Mouse (Mus musculus): Measurements from ENCODE around the gene Sdccag8. TPM values are rescaled to one million over a fixed set of nuclear protein-coding genes. Genes with fewer than 3 reads are reported as not detected.

Gene Sdccag8
- polyA plus RNA-seq, 1 experiment = 13.3 TPM

DNA sequence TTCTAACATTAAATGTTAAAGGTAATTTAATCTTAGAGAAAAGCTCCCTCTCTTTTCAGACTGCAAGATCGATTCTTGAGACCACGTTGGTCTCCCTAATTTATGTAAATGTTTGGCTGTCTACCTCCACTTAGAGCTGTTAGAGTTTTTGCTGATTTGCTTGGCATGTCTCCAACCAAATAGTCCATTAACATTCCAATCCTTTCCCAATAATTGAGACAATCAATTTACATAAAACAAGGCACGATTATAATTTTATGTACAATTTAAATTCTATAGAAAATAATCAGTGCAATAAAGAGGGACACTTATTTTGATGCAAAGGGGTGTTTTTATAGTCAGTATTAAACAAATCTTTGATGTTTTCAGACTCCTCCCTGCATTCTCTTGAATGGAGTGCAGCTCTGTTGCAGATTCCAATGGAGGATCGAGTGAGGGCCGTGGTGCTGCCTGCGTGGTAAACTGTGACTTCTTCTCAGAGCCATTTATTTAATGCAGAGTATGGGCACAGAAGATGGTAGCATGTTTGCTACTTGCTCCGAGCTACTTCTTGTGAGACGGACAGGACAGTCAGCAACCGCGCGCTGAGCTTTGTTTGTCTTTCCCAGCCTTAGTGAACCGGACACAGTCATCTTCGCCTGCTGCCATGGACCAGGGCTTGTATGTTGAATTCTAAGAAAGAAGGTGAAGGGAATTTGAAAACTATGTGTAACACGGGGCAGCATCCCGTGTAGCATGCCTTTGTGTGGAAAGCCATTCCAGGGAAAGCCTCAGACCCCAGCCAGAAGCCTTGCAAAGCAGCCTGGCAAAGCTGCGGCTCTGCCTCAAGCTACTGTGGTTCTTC is 156.4 kb downstream of the Sdccag8 start:
- Histone ChIP-seq H3K4me1 (ENCODE audit: control insufficient read depth, insufficient read depth, low read length) (no peaks in the 10 kb centered on the region), H3K36me3 (ENCODE audit: control insufficient read depth, insufficient read depth, low read length) (no peaks in the 10 kb centered on the region; the same call in 1 of the 2 replicates), H3K4me3 (ENCODE audit: insufficient read depth, low read depth, low read length) (no peak overlapping the region), H3K27ac (ENCODE audit: insufficient read depth, low read depth, low read length) (no peak overlapping the region), H3K27me3 (replicated peaks; ENCODE audit: control insufficient read depth, insufficient read depth, low read length) (no peaks in the 10 kb centered on the region)
- DNase-seq = no peak
- 72% methylated on average over 16 of the region's 16 CpGs for WGBS
- TF ChIP-seq POLR2A (IDR thresholded peaks at IDR 0.05; ENCODE audit: low read depth, low read length) (no peak), CTCF (conservative IDR thresholded peaks at IDR 0.05; ENCODE audit: insufficient read depth, insufficient read length, low read depth, low read length) (no peak)

DNA sequence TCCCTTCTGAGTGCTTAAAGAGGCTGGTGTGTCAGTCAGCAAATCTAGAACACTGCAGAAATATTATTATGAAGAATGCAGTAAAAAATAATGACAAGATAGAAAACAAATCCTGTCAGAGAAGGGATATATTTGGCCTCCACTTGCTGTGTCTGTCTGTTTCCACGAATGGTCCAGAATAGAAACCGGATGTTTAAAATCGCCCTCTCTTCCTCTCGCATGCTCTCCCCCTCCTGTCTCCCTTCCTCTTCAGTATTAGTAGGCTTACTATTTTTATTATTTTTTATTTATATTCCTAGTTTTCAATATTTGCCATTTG is 157.0 kb downstream of the Sdccag8 start:
- 72% methylated on average over 4 of the region's 4 CpGs for WGBS
- TF ChIP-seq POLR2A (IDR thresholded peaks at IDR 0.05; ENCODE audit: low read depth, low read length) (no peak), CTCF (conservative IDR thresholded peaks at IDR 0.05; ENCODE audit: insufficient read depth, insufficient read length, low read depth, low read length) (no peak)
- DNase-seq = no peak
- Histone ChIP-seq H3K27me3 (replicated peaks; ENCODE audit: control insufficient read depth, insufficient read depth, low read length) (no peaks in the 10 kb centered on the region), H3K4me3 (ENCODE audit: insufficient read depth, low read depth, low read length) (no peak overlapping the region), H3K27ac (ENCODE audit: insufficient read depth, low read depth, low read length) (no peak overlapping the region), H3K36me3 (ENCODE audit: control insufficient read depth, insufficient read depth, low read length) (no peaks in the 10 kb centered on the region; the same call in 1 of the 2 replicates), H3K4me1 (ENCODE audit: control insufficient read depth, insufficient read depth, low read length) (no peaks in the 10 kb centered on the region)

DNA sequence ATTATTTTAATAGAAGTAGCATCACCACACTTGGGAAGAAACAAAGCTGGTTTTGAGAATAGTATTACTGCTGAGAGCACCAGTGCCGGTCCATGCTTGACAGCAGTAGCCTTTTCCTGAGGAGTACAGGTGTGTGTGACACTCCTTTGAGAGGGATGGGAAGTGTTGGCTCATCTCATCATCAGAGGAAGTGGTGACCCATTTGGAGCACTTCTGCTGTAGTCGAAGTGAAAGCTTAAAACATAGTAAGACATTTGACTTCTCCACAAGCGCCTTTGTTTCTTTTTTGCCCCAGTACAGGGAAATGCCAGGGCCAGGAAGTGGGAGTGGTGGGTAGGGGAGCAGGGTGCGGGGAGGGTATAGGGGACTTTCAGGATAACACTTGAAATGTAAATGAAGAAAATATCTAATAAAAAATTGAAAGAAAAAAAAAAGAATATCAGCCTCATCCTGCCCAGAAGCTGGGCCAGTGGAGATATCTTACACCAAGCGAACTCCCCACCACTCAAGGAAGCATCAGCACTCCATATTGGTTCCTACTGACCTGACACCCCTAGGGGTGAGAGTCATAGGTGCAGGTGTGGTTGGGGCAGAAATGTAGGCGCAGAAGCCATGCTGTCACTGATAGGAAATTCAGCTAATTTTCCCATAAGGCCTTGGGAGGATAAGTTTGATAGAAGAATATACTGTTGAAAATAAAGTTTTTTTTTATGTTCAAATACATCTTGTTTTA is 159.1 kb downstream of the Sdccag8 start:
- Histone ChIP-seq H3K4me1 (ENCODE audit: control insufficient read depth, insufficient read depth, low read length) (no peaks in the 10 kb centered on the region), H3K27ac (ENCODE audit: insufficient read depth, low read depth, low read length) (no peak overlapping the region), H3K27me3 (replicated peaks; ENCODE audit: control insufficient read depth, insufficient read depth, low read length) (no peaks in the 10 kb centered on the region), H3K36me3 (ENCODE audit: control insufficient read depth, insufficient read depth, low read length) (no peaks in the 10 kb centered on the region), H3K4me3 (ENCODE audit: insufficient read depth, low read depth, low read length) (no peak overlapping the region)
- 87% methylated on average over 6 of the region's 6 CpGs for WGBS
- TF ChIP-seq POLR2A (IDR thresholded peaks at IDR 0.05; ENCODE audit: low read depth, low read length) (no peak), CTCF (conservative IDR thresholded peaks at IDR 0.05; ENCODE audit: insufficient read depth, insufficient read length, low read depth, low read length) (0 out of 2 replicates have a peak, but pooled peaks have one; percentile 4)
- no peak for DNase-seq

DNA sequence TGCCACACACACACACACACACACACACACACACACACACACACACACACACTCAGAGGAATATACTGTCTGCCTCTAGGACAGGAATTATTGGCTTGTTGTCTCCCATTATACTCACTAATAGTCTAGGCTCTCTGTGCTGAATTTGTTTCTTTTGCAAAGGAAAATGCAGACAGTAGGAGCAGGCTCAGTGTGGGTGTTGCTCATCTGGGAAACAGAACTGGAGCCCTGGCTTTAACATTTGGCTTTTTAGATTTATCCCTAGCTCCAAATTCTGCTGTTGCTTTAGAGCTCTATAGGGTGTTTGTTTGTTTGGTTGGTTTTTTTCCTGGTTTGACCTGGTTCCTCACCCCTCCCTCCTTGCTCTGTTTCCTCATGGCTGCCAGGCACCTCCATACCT is 164.8 kb downstream of the Sdccag8 start:
- H3K36me3 ChIP-seq (ENCODE audit: control insufficient read depth, insufficient read depth, low read length) = no peaks in the 10 kb centered on the region
- no peak overlapping the region for H3K4me3 ChIP-seq (ENCODE audit: insufficient read depth, low read depth, low read length)
- DNase-seq = no peak
- H3K27me3 ChIP-seq (replicated peaks; ENCODE audit: control insufficient read depth, insufficient read depth, low read length) = no peaks in the 10 kb centered on the region
- H3K27ac ChIP-seq (ENCODE audit: insufficient read depth, low read depth, low read length) = no peak overlapping the region
- TF ChIP-seq CTCF (conservative IDR thresholded peaks at IDR 0.05; ENCODE audit: insufficient read depth, insufficient read length, low read depth, low read length) (no peak), POLR2A (IDR thresholded peaks at IDR 0.05; ENCODE audit: low read depth, low read length) (no peak)
- H3K4me1 ChIP-seq (ENCODE audit: control insufficient read depth, insufficient read depth, low read length) = peaks cover 5% of the 10 kb centered on the region

DNA sequence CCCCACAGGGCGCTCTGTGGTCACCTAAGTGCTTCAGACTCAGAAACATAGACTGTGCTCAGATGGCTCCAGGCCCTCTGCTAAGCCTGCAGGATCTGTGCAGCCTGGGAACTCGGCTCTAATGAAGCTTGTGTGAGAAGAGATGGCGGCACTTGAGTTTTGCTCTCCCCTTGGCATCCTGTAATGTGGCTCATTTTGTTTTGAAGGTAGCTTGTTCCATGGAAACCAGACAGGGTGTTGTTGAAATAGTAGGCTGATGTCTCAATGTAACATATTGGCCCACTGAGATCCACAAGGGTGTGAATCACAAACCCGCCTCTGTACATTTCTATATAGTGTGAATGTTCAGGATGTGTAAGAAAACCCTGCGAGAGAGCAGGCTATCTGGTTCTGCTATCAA is 165.7 kb downstream of the Sdccag8 start:
- no peak for DNase-seq
- TF ChIP-seq CTCF (conservative IDR thresholded peaks at IDR 0.05; ENCODE audit: insufficient read depth, insufficient read length, low read depth, low read length) (no peak), POLR2A (IDR thresholded peaks at IDR 0.05; ENCODE audit: low read depth, low read length) (no peak)
- no peaks in the 10 kb centered on the region for H3K27me3 ChIP-seq (replicated peaks; ENCODE audit: control insufficient read depth, insufficient read depth, low read length)
- WGBS = 94% methylated on average over 5 of the region's 5 CpGs
- H3K36me3 ChIP-seq (ENCODE audit: control insufficient read depth, insufficient read depth, low read length) = no peaks in the 10 kb centered on the region
- no peak overlapping the region for H3K27ac ChIP-seq (ENCODE audit: insufficient read depth, low read depth, low read length)
- peaks cover 5% of the 10 kb centered on the region for H3K4me1 ChIP-seq (ENCODE audit: control insufficient read depth, insufficient read depth, low read length)
- no peak overlapping the region for H3K4me3 ChIP-seq (ENCODE audit: insufficient read depth, low read depth, low read length)

DNA sequence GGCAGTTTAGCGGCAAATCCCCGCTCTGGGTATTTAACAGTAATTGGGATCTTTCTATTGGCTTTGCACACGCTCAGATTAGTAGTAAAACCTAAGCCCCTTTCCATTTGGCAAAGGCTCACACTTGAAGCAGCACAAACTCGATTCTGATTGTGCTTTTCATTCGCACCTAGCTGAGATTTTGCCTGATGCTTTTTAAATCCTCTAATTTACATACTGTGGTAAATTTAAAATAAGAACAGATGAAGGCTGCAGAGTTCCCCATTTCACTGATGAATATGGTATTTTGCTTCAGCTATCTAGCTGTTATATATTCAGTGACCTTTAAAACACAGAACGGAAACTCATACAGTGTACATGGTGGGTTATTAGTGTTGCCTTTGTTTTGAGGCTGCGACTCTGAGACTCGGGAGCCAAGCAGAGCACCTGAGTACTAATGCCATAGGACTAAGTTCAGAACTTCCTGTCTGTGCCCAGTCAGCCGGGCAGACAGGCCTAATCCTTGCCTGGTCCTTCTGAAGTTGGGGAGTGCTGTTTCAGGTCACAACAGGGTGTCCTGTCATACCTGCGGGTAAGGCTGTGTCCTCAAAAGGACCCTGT is 166.4 kb downstream of the Sdccag8 start:
- no peak for TF ChIP-seq CTCF (conservative IDR thresholded peaks at IDR 0.05; ENCODE audit: insufficient read depth, insufficient read length, low read depth, low read length)
- TF ChIP-seq POLR2A (IDR thresholded peaks at IDR 0.05; ENCODE audit: low read depth, low read length) = no peak
- Histone ChIP-seq H3K4me1 (ENCODE audit: control insufficient read depth, insufficient read depth, low read length) (peaks cover 5% of the 10 kb centered on the region), H3K27me3 (replicated peaks; ENCODE audit: control insufficient read depth, insufficient read depth, low read length) (no peaks in the 10 kb centered on the region), H3K27ac (ENCODE audit: insufficient read depth, low read depth, low read length) (no peak overlapping the region), H3K4me3 (ENCODE audit: insufficient read depth, low read depth, low read length) (no peak overlapping the region), H3K36me3 (ENCODE audit: control insufficient read depth, insufficient read depth, low read length) (no peaks in the 10 kb centered on the region)
- WGBS = 88% methylated on average over 10 of the region's 10 CpGs
- DNase-seq = no peak

DNA sequence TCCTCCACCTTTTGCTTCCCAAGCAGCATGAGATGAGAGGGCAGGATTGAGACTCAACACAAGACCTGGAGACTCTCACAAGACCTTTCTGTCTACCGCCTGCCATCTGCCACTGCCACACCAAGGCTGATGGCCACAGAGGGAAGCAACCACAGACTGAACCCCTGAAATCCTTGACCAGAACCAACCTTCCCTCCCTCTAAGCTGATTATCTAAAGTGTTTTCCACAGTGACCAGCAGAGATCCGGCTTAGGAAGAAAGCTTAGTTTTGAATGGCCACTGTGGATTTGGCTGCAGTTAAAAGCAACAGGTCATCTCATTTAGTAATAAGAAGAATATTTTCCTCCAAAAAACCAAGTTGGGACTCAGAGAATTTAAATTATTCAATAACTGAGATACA is 167.1 kb downstream of the Sdccag8 start:
- TF ChIP-seq CTCF (conservative IDR thresholded peaks at IDR 0.05; ENCODE audit: insufficient read depth, insufficient read length, low read depth, low read length) (no peak), POLR2A (IDR thresholded peaks at IDR 0.05; ENCODE audit: low read depth, low read length) (no peak)
- H3K27me3 ChIP-seq (replicated peaks; ENCODE audit: control insufficient read depth, insufficient read depth, low read length) = no peaks in the 10 kb centered on the region
- no peak overlapping the region for H3K27ac ChIP-seq (ENCODE audit: insufficient read depth, low read depth, low read length)
- DNase-seq = no peak
- 95% methylated on average over 2 of the region's 2 CpGs for WGBS
- peaks cover 5% of the 10 kb centered on the region for H3K4me1 ChIP-seq (ENCODE audit: control insufficient read depth, insufficient read depth, low read length)
- H3K36me3 ChIP-seq (ENCODE audit: control insufficient read depth, insufficient read depth, low read length) = no peaks in the 10 kb centered on the region
- H3K4me3 ChIP-seq (ENCODE audit: insufficient read depth, low read depth, low read length) = no peak overlapping the region
